Mouse (Mus musculus): ENCODE data around the gene Spata3.

DNA sequence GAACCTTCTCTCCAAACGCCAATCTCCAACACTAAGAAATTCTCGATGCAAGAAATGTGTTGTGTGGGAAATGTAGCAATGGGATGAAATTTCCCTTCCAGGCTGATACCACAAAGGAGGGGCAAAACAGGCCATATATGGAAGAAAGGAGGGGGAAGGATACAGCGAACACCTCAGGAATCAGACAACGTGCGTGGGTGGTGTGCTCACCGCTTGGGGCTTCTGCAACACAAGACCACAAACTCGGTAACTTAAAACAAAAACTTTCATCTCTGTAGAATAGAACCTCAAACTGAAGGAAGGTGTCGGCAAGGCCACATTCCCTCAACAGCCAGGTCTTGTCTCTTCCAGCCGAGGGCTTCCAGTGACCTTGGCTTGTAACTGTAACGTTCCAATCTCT, 11.1 kb upstream of the Spata3 start:
- TF ChIP-seq CTCF (IDR thresholded peaks at IDR 0.05), result no peak
- TF ChIP-seq EP300 (IDR thresholded peaks at IDR 0.05), result no peak
